Mouse (Mus musculus) left cerebral cortex, adult 2 months (tissue): ENCODE data around the gene Palm2. TPM values are rescaled to one million over a fixed set of nuclear protein-coding genes. Genes with fewer than 3 reads are reported as not detected.

ENCODE experiments used
- DNase-seq, 2 experiments: peaks; one replicate each; pipeline ENCODE4 v3.0.0; 2021 to 2022; ENCODE audit warnings: low spot score in 2 of 2, mixed read lengths in 1 of 2; ENCODE audit errors: extremely low spot score in 1 of 2
- H3K27ac ChIP-seq: fragments of 200-600 bp; 2 replicates; pipeline ENCODE4 v1.8.1; 2022
- H3K4me3 ChIP-seq: fragments of 200-600 bp; 2 replicates; pipeline ENCODE4 v1.8.1; 2022
- CTCF ChIP-seq: fragments of 200-600 bp; IDR thresholded peaks from 2 replicates; pipeline ENCODE4 v1.8.1; 2022; ENCODE audit warnings: antibody characterized with exemption, mild to moderate bottlenecking, moderate library complexity
- intact Hi-C: fragments of 180-260 bp; cut with DNase I; formaldehyde crosslinking; loops from one replicate; pipeline ENCODE4 v1.15.1; 2025
- total RNA-seq, 2 experiments: library from RNA; stranded (reverse); gene quantifications; 2 replicates each; pipeline ENCODE4 v1.2.3; 2021

Gene Palm2
- total RNA-seq, 2 experiments from 2014 or later = 60.4 to 64.3 TPM

DNA sequence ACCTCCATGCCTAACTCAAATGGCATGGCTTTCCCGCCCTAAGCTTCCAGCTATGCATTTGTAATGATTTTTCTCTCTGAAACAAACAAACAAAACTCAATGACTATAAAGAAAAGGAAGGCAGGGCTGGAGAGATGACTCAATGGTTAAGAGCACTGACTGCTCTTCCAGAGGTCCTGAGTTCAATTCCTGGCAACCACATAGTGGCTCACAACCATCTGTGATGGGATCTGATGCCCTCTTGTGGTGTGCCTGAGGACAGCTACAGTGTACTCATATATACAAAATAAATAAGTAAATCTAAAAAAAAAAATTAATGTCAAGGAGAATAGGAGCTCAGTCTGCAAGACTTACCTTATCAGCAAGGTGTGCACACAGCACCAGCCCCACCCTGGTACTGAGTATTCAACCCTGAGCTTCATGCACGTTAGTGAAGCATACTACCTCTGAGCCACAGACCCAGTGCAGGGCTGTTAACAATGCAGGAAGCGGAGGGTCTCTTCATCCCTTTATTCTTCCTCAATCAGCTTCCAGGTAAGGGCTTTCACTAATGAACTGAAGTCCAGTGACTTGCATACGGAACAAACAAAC, 12.9 kb downstream of the Palm2 start:
- intact Hi-C loops = no loop called here
- H3K27ac ChIP-seq = no peak overlapping the region
- no peak overlapping the region for H3K4me3 ChIP-seq
- no peak for DNase-seq
- TF ChIP-seq CTCF = peak; percentile 9; the same call in 1 of the 2 replicates

DNA sequence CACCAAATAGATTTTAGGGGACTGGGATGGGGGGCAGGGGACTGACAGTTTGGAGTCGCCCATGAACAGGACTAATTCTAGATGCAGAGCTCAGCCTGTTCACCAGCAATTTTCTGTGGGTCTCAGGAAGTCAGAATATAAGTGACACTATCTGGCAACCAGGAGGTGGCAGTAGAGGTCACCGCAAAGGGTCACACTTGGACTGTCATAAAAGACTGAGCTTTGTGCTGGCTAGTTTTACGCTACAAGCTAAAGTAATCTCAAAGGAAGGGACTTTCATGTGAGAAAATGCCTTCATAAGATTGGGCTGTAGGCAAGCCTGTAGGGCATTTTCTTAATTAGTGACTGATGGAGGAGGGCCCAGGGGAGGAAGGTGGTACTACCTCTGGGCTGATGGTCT, 17.8 kb downstream of the Palm2 start:
- intact Hi-C loops = no loop called here
- no peak overlapping the region for H3K27ac ChIP-seq
- DNase-seq = peak in 1 of 2 experiments; percentile 27
- no peak overlapping the region for H3K4me3 ChIP-seq
- TF ChIP-seq CTCF = peak; percentile 62

DNA sequence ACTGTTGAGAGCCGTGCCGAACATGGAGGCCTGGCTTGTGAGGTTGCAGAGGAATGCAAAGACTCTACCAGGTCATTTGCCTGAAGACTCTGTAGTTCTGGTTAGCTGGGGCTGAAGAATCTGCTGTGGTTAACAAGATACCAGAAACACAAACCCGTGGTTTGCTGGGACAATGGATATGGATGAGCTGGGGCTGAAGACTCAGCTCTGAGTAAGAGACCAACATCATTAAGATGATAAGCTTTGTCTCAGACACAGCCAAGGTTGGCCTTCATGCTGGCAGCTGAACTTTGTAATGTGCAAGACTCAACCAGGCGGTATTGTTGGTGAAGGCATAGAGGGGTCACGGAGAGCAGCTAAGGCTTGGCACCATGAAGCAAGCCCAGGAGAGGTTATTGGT, 18.6 kb downstream of the Palm2 start:
- TF ChIP-seq CTCF = no peak
- no peak for DNase-seq
- intact Hi-C loops = no loop called here
- H3K27ac ChIP-seq = no peak overlapping the region
- H3K4me3 ChIP-seq = no peak overlapping the region

DNA sequence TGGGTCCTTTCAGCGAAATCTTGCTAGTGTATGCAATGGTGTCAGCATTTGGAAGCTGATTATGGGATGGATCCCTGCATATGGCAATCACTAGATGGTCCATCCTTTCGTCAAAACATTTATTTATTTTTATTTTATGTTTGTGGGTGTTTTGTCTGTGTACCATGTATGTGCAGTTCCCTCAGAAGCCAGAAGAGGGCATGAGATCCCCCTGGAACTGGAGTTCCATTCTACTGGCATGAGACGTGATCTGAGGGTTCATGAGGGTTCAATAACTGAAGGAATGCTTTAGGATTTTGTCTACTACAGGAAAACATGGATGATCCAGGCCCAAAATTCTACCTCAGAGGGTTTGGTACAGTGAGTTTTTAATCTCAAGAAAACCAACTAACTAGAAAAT, 28.3 kb downstream of the Palm2 start:
- Histone ChIP-seq H3K27ac (no peak overlapping the region), H3K4me3 (no peak overlapping the region)
- DNase-seq = peak in 1 of 2 experiments; percentile 17
- TF ChIP-seq CTCF = peak; percentile 54
- intact Hi-C loops = loop anchor here (5.0 kb wide), 1 partner anchor 145 kb away; no protein-coding TSS in a partner anchor

DNA sequence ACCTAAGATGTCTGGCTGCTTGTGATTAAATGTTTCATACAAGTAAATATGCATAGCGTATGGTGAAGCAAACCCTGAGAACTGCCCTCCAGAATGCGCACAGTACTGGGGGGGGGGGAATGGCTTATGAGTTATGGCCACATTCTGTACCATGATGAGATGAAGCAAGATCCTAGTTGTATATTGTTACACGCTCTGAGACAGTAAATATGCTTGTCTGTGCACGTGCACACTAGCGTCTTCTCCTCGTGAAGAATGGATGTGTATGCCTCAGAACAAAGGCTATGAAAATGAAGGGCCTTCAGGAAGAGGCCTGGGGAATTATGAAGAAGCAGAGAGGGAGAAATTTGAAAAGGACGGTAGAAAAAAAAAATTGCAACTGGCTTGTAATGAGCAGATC, 48.4 kb downstream of the Palm2 start:
- Histone ChIP-seq H3K4me3 (no peak overlapping the region), H3K27ac (no peak overlapping the region)
- intact Hi-C loops = no loop called here
- DNase-seq = no peak
- no peak for TF ChIP-seq CTCF

DNA sequence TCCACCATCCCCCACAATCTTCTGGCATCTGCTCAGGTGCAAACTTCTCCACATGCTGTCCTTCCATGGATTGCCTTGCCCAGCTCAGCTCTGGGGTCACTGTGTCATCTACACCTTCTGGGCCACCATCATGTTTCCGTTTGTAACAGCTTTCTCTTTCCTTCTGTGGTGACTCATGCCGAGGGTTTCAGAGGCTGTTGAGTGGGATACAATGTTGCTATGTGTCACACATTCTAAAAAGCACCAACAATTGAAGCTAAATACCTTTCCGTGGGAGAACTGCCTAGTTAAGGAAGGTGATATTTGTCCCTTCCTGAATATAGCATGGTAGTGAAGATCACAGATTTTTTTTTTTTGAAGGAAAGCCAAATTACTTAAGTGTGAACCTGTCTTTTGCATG, 52.3 kb downstream of the Palm2 start:
- Histone ChIP-seq H3K27ac (no peak overlapping the region), H3K4me3 (no peak overlapping the region)
- no peak for TF ChIP-seq CTCF
- intact Hi-C loops = loop anchor here (5.0 kb wide), 1 partner anchor 81 kb away; the partner anchor contains the start of gene Pakap
- peak in 1 of 2 experiments; percentile 18 for DNase-seq

DNA sequence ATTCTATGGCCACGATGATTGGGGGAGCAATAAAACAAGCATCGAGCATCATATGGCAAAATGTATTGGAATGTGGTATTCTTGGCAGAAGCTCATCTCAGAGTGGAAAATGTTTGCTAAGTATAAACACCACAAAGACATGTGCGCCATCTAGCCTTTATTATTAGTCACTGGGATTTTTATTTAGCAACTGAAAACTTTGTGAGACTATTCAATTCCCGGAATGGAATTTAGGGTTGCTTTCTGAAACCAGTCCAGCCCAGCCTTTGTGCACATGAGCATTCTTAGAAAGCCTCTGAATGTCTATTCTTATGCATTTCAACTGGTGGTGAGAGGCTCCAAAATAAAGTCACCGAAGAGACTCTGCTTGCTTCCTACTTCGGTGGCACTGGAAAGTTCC, 55.8 kb downstream of the Palm2 start:
- no peak for DNase-seq
- intact Hi-C loops = loop anchor here (5.0 kb wide), 1 partner anchor 77 kb away; the partner anchor contains the start of gene Pakap
- no peak overlapping the region for H3K4me3 ChIP-seq
- H3K27ac ChIP-seq = no peak overlapping the region
- peak; percentile 1 for TF ChIP-seq CTCF

DNA sequence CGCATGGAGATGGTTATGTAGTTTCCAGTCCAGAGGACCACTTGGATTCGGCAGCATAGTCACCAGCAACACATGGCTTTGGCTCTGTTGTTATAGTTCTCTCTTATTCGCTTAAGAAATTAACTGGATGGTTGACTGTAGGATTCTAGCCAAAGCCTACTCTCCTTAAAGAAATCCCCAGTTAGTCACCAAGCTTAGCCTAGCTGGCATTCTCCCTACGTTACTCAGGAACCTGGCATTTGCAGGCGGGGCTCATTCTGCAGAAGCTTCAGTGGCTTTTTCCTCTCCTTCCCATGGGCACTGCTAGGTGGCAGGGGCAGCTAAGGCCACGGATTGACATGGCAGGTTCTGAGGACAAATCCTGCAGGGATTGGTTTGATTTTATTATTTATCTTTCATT, 70.7 kb downstream of the Palm2 start:
- H3K27ac ChIP-seq = no peak overlapping the region
- H3K4me3 ChIP-seq = no peak overlapping the region
- no peak for DNase-seq
- intact Hi-C loops = no loop called here
- TF ChIP-seq CTCF = no peak

DNA sequence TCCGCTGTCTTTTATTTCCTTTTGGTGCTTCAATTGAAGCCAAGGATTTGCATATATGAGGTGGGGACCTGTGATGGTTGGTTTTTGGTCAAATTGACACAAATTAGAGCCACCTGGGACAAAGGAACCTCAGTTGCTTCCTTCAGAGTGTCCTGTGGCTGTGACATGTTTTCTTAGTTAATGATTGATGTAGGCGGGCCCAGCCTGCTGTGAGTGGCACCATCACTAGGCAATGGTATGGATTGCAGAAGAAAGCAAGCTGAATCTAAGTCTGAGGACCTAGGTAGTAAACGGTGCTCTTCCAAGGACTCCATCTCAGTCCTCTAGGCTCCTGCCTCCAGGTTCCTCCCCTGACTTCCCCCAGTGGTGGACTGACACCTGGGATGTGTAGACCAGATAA, 76.5 kb downstream of the Palm2 start:
- H3K4me3 ChIP-seq = no peak overlapping the region
- no peak for TF ChIP-seq CTCF
- intact Hi-C loops = no loop called here
- H3K27ac ChIP-seq = no peak overlapping the region
- no peak for DNase-seq

DNA sequence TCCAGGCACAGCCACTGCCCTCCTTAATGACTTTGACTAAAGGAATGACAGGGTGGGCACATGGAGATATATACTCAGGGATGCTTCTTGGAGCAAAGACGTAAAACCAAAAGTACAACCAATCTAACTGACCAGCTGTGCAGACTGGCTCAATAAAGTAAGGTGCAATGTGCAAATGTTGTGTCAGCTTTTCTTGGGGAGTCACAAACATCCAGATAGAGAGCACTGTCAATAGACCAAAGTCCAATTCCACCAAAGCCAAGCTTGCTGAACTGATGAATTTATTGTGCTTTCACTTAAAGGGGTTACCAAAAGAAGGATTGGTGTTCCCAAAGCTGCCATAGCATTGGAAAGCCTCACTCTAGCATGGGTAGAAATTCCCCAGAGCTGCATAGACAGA, 77.7 kb downstream of the Palm2 start:
- no peak for TF ChIP-seq CTCF

DNA sequence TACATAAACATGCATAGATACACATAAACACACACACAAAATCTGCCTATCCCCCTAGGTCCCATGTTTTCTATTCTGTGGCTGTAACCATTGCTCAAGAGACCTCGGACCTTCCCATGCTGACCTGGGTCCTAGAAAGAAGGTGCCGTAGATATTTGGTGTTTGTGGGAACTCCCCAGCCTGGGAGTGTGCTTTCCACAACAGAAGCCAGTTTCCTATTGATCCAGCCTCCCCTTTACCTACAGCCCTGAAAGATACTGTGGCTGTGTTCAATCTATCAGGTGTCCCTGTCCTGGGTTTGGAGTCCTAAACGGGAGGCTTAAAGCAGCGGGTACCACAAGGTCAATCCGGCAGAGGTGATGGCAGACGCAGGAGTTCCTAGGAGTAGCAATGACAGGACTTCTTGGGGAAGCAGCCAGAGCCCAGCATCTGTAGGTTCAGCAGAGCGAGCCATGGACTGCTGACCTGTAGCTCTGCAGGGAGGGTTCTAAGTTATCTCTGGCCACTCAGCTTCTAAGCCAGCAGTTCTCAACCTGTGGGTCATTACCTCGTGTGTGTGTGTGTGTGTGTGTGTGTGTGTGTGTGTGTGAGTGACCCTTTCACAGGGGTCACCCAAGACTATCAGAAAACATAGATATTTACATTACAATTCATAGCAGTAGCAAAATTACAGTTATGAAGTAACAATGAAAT, 79.3 kb downstream of the Palm2 start:
- no peak for DNase-seq
- Histone ChIP-seq H3K27ac (no peak overlapping the region), H3K4me3 (no peak overlapping the region)
- intact Hi-C loops = no loop called here
- no peak for TF ChIP-seq CTCF

More for the DNA sequence above, 77.7 kb downstream of the Palm2 start:
- Histone ChIP-seq H3K4me3 (no peak overlapping the region), H3K27ac (no peak overlapping the region)
- intact Hi-C loops = no loop called here
- DNase-seq = no peak

DNA sequence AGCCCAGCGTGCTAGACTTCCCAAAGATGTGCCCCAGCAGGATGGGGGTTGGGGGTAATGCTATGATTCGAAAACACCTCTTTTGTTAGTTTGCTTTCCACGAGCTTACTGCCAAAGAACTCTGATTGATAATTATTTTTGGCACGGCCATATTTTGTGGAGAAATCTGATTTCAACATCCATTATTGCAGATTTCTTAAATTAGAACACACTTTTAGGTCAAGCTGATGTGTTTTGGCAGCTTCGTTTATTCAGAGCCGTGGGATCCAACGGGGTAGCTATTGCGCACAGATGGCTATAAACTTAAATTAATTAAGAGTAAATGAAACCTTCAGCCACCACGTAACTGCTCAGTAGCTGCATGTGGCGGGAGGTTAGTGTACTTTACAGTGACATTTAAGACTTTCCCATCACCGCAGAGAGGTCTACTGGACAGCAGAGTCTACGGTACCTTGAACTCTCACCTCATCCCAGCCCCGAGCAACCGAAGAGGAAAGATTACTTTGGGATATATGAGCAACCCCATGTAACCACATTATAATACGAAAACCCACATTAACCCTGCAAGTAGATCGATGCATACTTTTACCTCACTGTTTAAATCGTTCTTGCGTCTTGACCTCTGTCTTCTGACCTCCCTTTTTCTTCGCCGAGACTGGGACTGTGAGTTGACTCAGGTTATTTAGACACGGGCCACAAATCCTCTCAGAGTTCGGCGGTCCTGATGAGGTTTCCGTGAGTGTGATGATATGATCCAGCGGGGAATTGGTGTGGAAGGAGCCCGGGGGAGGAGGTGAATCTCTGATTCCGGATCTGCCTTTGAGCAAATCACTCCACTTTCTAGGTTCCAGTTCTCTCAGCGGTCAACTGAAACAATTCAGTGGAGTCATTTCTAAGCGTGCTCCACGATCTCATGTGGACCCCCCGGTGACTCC, 80.2 kb downstream of the Palm2 start:
- no peak for DNase-seq

More for the DNA sequence above, 80.2 kb downstream of the Palm2 start:
- no peak for TF ChIP-seq CTCF
- H3K27ac ChIP-seq = no peak overlapping the region
- no peak overlapping the region for H3K4me3 ChIP-seq
- intact Hi-C loops = no loop called here
